8 mouse cellular contexts compared by ENCODE assay signal in the genomic region with DNA sequence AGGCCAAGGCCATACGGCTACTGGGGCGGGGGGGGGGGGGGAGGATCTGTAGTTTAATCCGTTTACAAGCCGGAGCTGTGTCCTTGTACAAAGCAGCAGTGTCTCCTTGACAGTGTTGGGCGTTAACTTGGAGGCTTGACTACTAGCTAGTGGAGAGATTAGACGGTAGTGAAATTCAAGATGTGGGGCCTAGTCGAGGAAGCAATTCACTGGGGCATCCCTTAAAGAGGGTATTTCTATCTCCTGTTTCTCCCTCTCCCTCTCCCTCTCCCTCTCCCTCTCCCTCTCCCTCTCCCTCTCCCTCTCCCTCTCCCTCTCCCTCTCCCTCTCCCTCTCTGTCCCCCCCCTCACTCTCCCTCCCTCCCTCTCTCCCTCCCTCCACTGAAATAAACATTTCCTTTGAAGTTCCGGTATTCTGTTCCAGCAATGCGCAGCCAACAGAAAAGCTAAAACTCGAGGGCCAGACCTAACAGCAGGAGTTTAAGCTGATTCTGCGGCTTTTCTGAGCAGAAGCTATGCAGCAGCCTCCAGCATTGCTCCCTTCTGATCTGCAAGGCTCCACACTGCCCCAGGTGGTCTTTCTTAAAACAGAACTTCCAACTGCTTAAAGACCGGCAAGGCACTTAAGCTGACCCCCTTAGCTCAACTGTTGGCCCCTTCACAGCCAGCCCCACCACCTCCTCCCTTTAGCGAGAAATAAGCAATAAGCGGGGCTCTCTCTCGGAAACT. TPM values are rescaled to one million over a fixed set of nuclear protein-coding genes. Genes with fewer than 3 reads are reported as not detected.
DNase-seq lines count a peak whose midpoint lies in the region; ATAC-seq and TF ChIP-seq lines count a peak whose summit lies in the region.

No protein-coding gene starts in this region.

- no peak overlapping the region for H3K9ac ChIP-seq in lung, embryonic 14.5 days
- H3K9ac ChIP-seq in midbrain, embryonic 13.5 days (replicated peaks), result no peak overlapping the region

- TF ChIP-seq CTCF in lung, embryonic 14.5 days (IDR thresholded peaks at IDR 0.05; ENCODE audit: low read depth), result peak; percentile 65

- no peaks in the 10 kb centered on the region for H3K9me3 ChIP-seq in lung, embryonic 14.5 days (ENCODE audit: low read depth, low read length)
- no peaks in the 10 kb centered on the region for H3K9me3 ChIP-seq in hindbrain, embryonic 10.5 days
- H3K9me3 ChIP-seq in midbrain, embryonic 13.5 days, result no peaks in the 10 kb centered on the region

- H3K4me1 ChIP-seq in lung, embryonic 14.5 days (ENCODE audit: insufficient read depth), result no peaks in the 10 kb centered on the region
- peaks cover 13% of the 10 kb centered on the region for H3K4me1 ChIP-seq in hindbrain, embryonic 10.5 days (replicated peaks)
- peaks cover 23% of the 10 kb centered on the region for H3K4me1 ChIP-seq in midbrain, embryonic 13.5 days (replicated peaks)

- H3K36me3 ChIP-seq in lung, embryonic 14.5 days (ENCODE audit: insufficient read depth), result no peaks in the 10 kb centered on the region
- peaks cover under 1% of the 10 kb centered on the region; the same call in 1 of the 2 replicates for H3K36me3 ChIP-seq in hindbrain, embryonic 10.5 days
- H3K36me3 ChIP-seq in midbrain, embryonic 13.5 days, result no peaks in the 10 kb centered on the region

- H3K27ac ChIP-seq in lung, embryonic 14.5 days (ENCODE audit: low read depth), result peak overlapping the region; percentile 33; the same call in 1 of the 2 replicates
- H3K27ac ChIP-seq in hindbrain, embryonic 10.5 days, result no peak overlapping the region
- peak overlapping the region; percentile 9; the same call in 1 of the 2 replicates for H3K27ac ChIP-seq in midbrain, embryonic 13.5 days

- H3K27me3 ChIP-seq in lung, embryonic 14.5 days (ENCODE audit: insufficient read depth, low read length), result no peaks in the 10 kb centered on the region
- peaks cover 12% of the 10 kb centered on the region for H3K27me3 ChIP-seq in hindbrain, embryonic 10.5 days (ENCODE audit: insufficient read depth, poor library complexity, severe bottlenecking)
- H3K27me3 ChIP-seq in midbrain, embryonic 13.5 days, result peaks cover 15% of the 10 kb centered on the region; the same call in 1 of the 2 replicates

- no peak overlapping the region for H3K4me3 ChIP-seq in lung, embryonic 14.5 days (ENCODE audit: low read depth, low read length)
- H3K4me3 ChIP-seq in hindbrain, embryonic 10.5 days, result peak overlapping the region; percentile 24
- H3K4me3 ChIP-seq in midbrain, embryonic 13.5 days (replicated peaks), result no peak overlapping the region

- peak overlapping the region; percentile 48 for H3K4me2 ChIP-seq in lung, embryonic 14.5 days
- peak overlapping the region; percentile 38 for H3K4me2 ChIP-seq in midbrain, embryonic 13.5 days (replicated peaks)

- 2% methylated on average over 15 of the region's 15 CpGs for WGBS in lung, embryonic 14.5 days
- WGBS in hindbrain, embryonic 10.5 days, result 2% methylated on average over 15 of the region's 15 CpGs
- WGBS in midbrain, embryonic 13.5 days, result 2% methylated on average over 15 of the region's 15 CpGs

- peak; percentile 71 for ATAC-seq in lung, embryonic 14.5 days (ENCODE audit: insufficient read depth)
- peak; percentile 44 for ATAC-seq in midbrain, embryonic 13.5 days

- peak; percentile 88 for DNase-seq in lung, embryonic 14.5 days
- no peak for DNase-seq in lung, postnatal 25 days (ENCODE audit: low spot score)
- peak; percentile 57 for DNase-seq in embryo, embryonic 11.5 days (ENCODE audit: low read depth, low spot score)
- DNase-seq in hindbrain, embryonic 10.5 days (ENCODE audit: low spot score), result peak; percentile 53
- peak; percentile 63 to 75 for DNase-seq in left cerebral cortex, postnatal 14 days (ENCODE audit: low spot score in 2 of 2)
- DNase-seq in thymus, postnatal 25 days, result peak; percentile 29
- DNase-seq in gastrocnemius, postnatal 14 days, result no peak

- intact Hi-C loops in left cerebral cortex, postnatal 14 days (cut with DNase I), result loop anchor here (1.0 to 5.0 kb wide), 3 partner anchors 75 to 333 kb away; partner anchors contain the start of gene Cplx2
- intact Hi-C loops in gastrocnemius, postnatal 14 days (cut with DNase I; ENCODE audit: low total_unique reads), result loop anchor here (2.0 to 10.0 kb wide), 2 partner anchors 201 to 333 kb away; no protein-coding TSS in a partner anchor

RNA-seq across cellular contexts. Expression of gene Thoc3, which starts 21.0 kb away (rescaled TPM):
- 152 and 155 TPM in 2 replicates for polyA plus RNA-seq in lung, embryonic 14.5 days (2014; fragmentation: Nextera tagmentation; extraction: Ambion mirVana)
- polyA plus RNA-seq in hindbrain, embryonic 10.5 days (2016; fragmentation: Nextera tagmentation; extraction: Ambion mirVana), result 165 and 185 TPM in 2 replicates
- 10 to 100 TPM; 39.5 to 41.1 TPM for total RNA-seq in left cerebral cortex, postnatal 14 days (2021)
- 121 and 126 TPM in 2 replicates for polyA plus RNA-seq in midbrain, embryonic 13.5 days (2015; fragmentation: Nextera tagmentation; extraction: Ambion mirVana)
- 10 to 100 TPM; 16.1 to 18.5 TPM for total RNA-seq in gastrocnemius, postnatal 14 days (2021)

RNA-seq across cellular contexts. Expression of gene Simc1, which starts 55.9 kb away (rescaled TPM):
- polyA plus RNA-seq in lung, embryonic 14.5 days (2014; fragmentation: Nextera tagmentation; extraction: Ambion mirVana), result 15.0 and 16.3 TPM in 2 replicates
- polyA plus RNA-seq in hindbrain, embryonic 10.5 days (2016; fragmentation: Nextera tagmentation; extraction: Ambion mirVana), result 14.3 and 15.0 TPM in 2 replicates
- total RNA-seq in left cerebral cortex, postnatal 14 days (2021), result 10 to 100 TPM; 13.6 to 14.8 TPM
- 18.9 and 21.3 TPM in 2 replicates for polyA plus RNA-seq in midbrain, embryonic 13.5 days (2015; fragmentation: Nextera tagmentation; extraction: Ambion mirVana)
- total RNA-seq in gastrocnemius, postnatal 14 days (2021), result 1 to 10 TPM; 1.7 to 2.4 TPM

Comparison
In these comparisons a context has a peak if more than half of its experiments do, and no peak if none do; other contexts are left out.
1. DNase-seq: peak in lung, embryonic 14.5 days (single experiment), embryo, embryonic 11.5 days (single experiment), hindbrain, embryonic 10.5 days (single experiment), left cerebral cortex, postnatal 14 days (2 of 2) and thymus, postnatal 25 days (single experiment); none in lung, postnatal 25 days (single experiment) and gastrocnemius, postnatal 14 days (single experiment).